Mouse (Mus musculus) olfactory bulb, adult 2 months (tissue): ENCODE data around the gene 4930523C07Rik.

Experiments
- CTCF ChIP-seq: fragments of 200-500 bp; IDR thresholded peaks from 2 replicates; pipeline ENCODE4 v1.5.1; 2012; ENCODE audit warnings: low read depth, mild to moderate bottlenecking, low read length, moderate library complexity; ENCODE audit not compliant: insufficient read depth
- POLR2A ChIP-seq: fragments of 200-500 bp; IDR thresholded peaks from 2 replicates; pipeline ENCODE4 v1.6.1; 2012; ENCODE audit warnings: mild to moderate bottlenecking, low read depth, low read length, moderate library complexity; ENCODE audit not compliant: insufficient read depth

GRCm38 (mm10) chr1:160080800-160081436, 36.7 kb downstream of the 4930523C07Rik start:
- TF ChIP-seq CTCF = 0 out of 2 replicates have a peak, but pooled peaks have one; percentile 35
- no peak for TF ChIP-seq POLR2A
